ENCODE assay signal across 8 mouse cellular contexts in the genomic region with DNA sequence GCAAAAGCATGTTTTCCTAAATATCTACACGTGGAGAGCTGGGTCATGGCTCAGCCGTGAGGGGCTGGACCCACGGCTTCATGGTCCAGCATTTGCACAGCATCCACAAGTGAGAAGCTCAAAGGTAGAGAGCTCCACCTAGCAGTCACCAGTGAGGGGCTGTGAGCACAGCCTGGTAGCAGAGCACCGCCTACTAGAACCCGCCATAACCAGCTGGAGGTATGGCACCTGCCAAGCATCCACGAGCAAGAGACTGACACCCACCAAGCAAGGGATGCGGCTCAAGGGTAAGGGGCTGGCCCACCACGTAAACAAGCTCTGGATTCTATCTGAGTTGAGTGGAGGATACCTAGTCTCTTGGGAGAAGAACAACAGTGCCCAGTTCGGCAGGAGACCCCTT. TPM values are rescaled to one million over a fixed set of nuclear protein-coding genes. Genes with fewer than 3 reads are reported as not detected.
DNase-seq lines count a peak whose midpoint lies in the region; ATAC-seq and TF ChIP-seq lines count a peak whose summit lies in the region.

No protein-coding gene starts in this region.

- no peak for TF ChIP-seq CTCF in thymus, adult 2 months (IDR thresholded peaks at IDR 0.05; ENCODE audit: borderline replicate concordance, control insufficient read depth, extremely low read depth, insufficient read depth, low read length, poor library complexity)
- no peak for TF ChIP-seq CTCF in olfactory bulb, adult 2 months (IDR thresholded peaks at IDR 0.05; ENCODE audit: insufficient read depth, low read depth, low read length)

- TF ChIP-seq POLR2A in thymus, adult 2 months (IDR thresholded peaks at IDR 0.05; ENCODE audit: control insufficient read depth, extremely low read depth, insufficient read depth, low read length, poor library complexity), result no peak
- TF ChIP-seq POLR2A in olfactory bulb, adult 2 months (IDR thresholded peaks at IDR 0.05; ENCODE audit: insufficient read depth, low read depth, low read length), result no peak

- peak overlapping the region; percentile 84 for H3K4me2 ChIP-seq in forebrain, embryonic 11.5 days (ENCODE audit: low read depth, low read length, severe bottlenecking)

- H3K9ac ChIP-seq in forebrain, embryonic 11.5 days (ENCODE audit: low read length), result peak overlapping the region; percentile 83

- H3K4me3 ChIP-seq in thymus, adult 2 months (ENCODE audit: control insufficient read depth, insufficient read depth, low read length), result no peak overlapping the region
- peak overlapping the region; percentile 85 for H3K4me3 ChIP-seq in forebrain, embryonic 11.5 days (ENCODE audit: low read depth, low read length)
- peak overlapping the region; percentile 75 for H3K4me3 ChIP-seq in olfactory bulb, adult 2 months (ENCODE audit: insufficient read depth, low read depth, low read length)

- no peaks in the 10 kb centered on the region for H3K36me3 ChIP-seq in thymus, adult 2 months (ENCODE audit: control insufficient read depth, insufficient read depth, low read length)
- peaks cover 7% of the 10 kb centered on the region; the same call in 1 of the 2 replicates for H3K36me3 ChIP-seq in forebrain, embryonic 11.5 days (ENCODE audit: control insufficient read depth, insufficient read depth, low read length)

- H3K27ac ChIP-seq in thymus, adult 2 months (ENCODE audit: control insufficient read depth, insufficient read depth, low read length), result no peak overlapping the region
- H3K27ac ChIP-seq in forebrain, embryonic 11.5 days (ENCODE audit: low read depth, low read length), result no peak overlapping the region
- no peak overlapping the region for H3K27ac ChIP-seq in olfactory bulb, adult 2 months (ENCODE audit: insufficient read depth, low read depth, low read length)

- no peaks in the 10 kb centered on the region for H3K27me3 ChIP-seq in thymus, adult 2 months (ENCODE audit: control insufficient read depth, insufficient read depth, low read length)
- no peaks in the 10 kb centered on the region for H3K27me3 ChIP-seq in forebrain, embryonic 11.5 days (ENCODE audit: control insufficient read depth, insufficient read depth, low read length)

- no peak for ATAC-seq in forebrain, embryonic 11.5 days (replicated peaks; ENCODE audit: low FRiP score)

- DNase-seq in thymus, adult 2 months, result peak; percentile 40
- no peak for DNase-seq in thymus, postnatal 0 days (ENCODE audit: low spot score)
- DNase-seq in forebrain, embryonic 11.5 days (ENCODE audit: low spot score), result no peak
- DNase-seq in kidney, postnatal 25 days, result peak; percentile 36 to 78
- no peak for DNase-seq in right cerebral cortex, postnatal 10 days (ENCODE audit: low spot score in 2 of 2)
- no peak for DNase-seq in retina, postnatal 1 day
- DNase-seq in embryo, embryonic 11 days, result no peak

- H3K4me1 ChIP-seq in thymus, adult 2 months (replicated peaks; ENCODE audit: control insufficient read depth, insufficient read depth, low read length), result peaks cover 17% of the 10 kb centered on the region
- H3K4me1 ChIP-seq in forebrain, embryonic 11.5 days (replicated peaks; ENCODE audit: control insufficient read depth, insufficient read depth, low read length), result peaks cover 12% of the 10 kb centered on the region
- H3K4me1 ChIP-seq in olfactory bulb, adult 2 months (ENCODE audit: control insufficient read depth, insufficient read depth, low read length), result peaks cover 20% of the 10 kb centered on the region

- no peaks in the 10 kb centered on the region for H3K9me3 ChIP-seq in forebrain, embryonic 11.5 days (ENCODE audit: control insufficient read depth, low read length)

- 79% methylated on average over 9 of the region's 9 CpGs for WGBS in thymus, adult 2 months
- 84% methylated on average over 9 of the region's 9 CpGs for WGBS in forebrain, embryonic 11.5 days
- 70% methylated on average over 9 of the region's 9 CpGs for WGBS in olfactory bulb, adult 2 months

RNA-seq across cellular contexts. Expression of gene Bax, which starts 1.1 kb away (rescaled TPM):
- polyA plus RNA-seq in thymus, adult 2 months (2012; rRNA removed), result 165 and 184 TPM in 2 replicates
- polyA plus RNA-seq in thymus, postnatal 0 days (2015; fragmentation: Nextera tagmentation; extraction: Ambion mirVana), result 177 and 178 TPM in 2 replicates
- polyA plus RNA-seq in forebrain, embryonic 11.5 days (2014; fragmentation: Nextera tagmentation; extraction: Ambion mirVana), result 192 and 202 TPM in 2 replicates
- polyA plus RNA-seq in olfactory bulb, adult 2 months (2012; ENCODE audit: insufficient read depth, insufficient read length, low replicate concordance, missing spikeins), result not detected in 2 replicates

RNA-seq across cellular contexts. Expression of gene Ftl1, which starts 5.9 kb away (rescaled TPM):
- 2,491 and 2,656 TPM in 2 replicates for polyA plus RNA-seq in thymus, adult 2 months (2012; rRNA removed)
- polyA plus RNA-seq in thymus, postnatal 0 days (2015; fragmentation: Nextera tagmentation; extraction: Ambion mirVana), result 3,702 and 3,772 TPM in 2 replicates
- 4,947 and 5,145 TPM in 2 replicates for polyA plus RNA-seq in forebrain, embryonic 11.5 days (2014; fragmentation: Nextera tagmentation; extraction: Ambion mirVana)
- 553 and 835 TPM in 2 replicates for polyA plus RNA-seq in olfactory bulb, adult 2 months (2012; ENCODE audit: insufficient read depth, insufficient read length, low replicate concordance, missing spikeins)

RNA-seq across cellular contexts. Expression of gene Tulp2, which starts 16.1 kb away (rescaled TPM):
- polyA plus RNA-seq in thymus, adult 2 months (2012; rRNA removed), result 2.5 and 3.0 TPM in 2 replicates
- 2.6 and 2.8 TPM in 2 replicates for polyA plus RNA-seq in thymus, postnatal 0 days (2015; fragmentation: Nextera tagmentation; extraction: Ambion mirVana)
- 0.13 and 0.29 TPM in 2 replicates for polyA plus RNA-seq in forebrain, embryonic 11.5 days (2014; fragmentation: Nextera tagmentation; extraction: Ambion mirVana)
- not detected in 2 replicates for polyA plus RNA-seq in olfactory bulb, adult 2 months (2012; ENCODE audit: insufficient read depth, insufficient read length, low replicate concordance, missing spikeins)

RNA-seq across cellular contexts. Expression of gene Gm45808, which starts 21.1 kb away (rescaled TPM):
- polyA plus RNA-seq in thymus, adult 2 months (2012; rRNA removed), result not detected in 2 replicates
- not detected in 2 replicates for polyA plus RNA-seq in thymus, postnatal 0 days (2015; fragmentation: Nextera tagmentation; extraction: Ambion mirVana)
- not detected in 2 replicates for polyA plus RNA-seq in forebrain, embryonic 11.5 days (2014; fragmentation: Nextera tagmentation; extraction: Ambion mirVana)
- polyA plus RNA-seq in olfactory bulb, adult 2 months (2012; ENCODE audit: insufficient read depth, insufficient read length, low replicate concordance, missing spikeins), result not detected in 2 replicates

RNA-seq across cellular contexts. Expression of gene Dhdh, which starts 23.1 kb away (rescaled TPM):
- 2.3 and 2.4 TPM in 2 replicates for polyA plus RNA-seq in thymus, adult 2 months (2012; rRNA removed)
- polyA plus RNA-seq in thymus, postnatal 0 days (2015; fragmentation: Nextera tagmentation; extraction: Ambion mirVana), result 1.1 and 1.5 TPM in 2 replicates
- 4.3 and 4.6 TPM in 2 replicates for polyA plus RNA-seq in forebrain, embryonic 11.5 days (2014; fragmentation: Nextera tagmentation; extraction: Ambion mirVana)
- polyA plus RNA-seq in olfactory bulb, adult 2 months (2012; ENCODE audit: insufficient read depth, insufficient read length, low replicate concordance, missing spikeins), result not detected in 2 replicates

Comparison
In these comparisons a context has a peak if more than half of its experiments do, and no peak if none do; other contexts are left out.
1. DNase-seq: peak in thymus, adult 2 months (single experiment) and kidney, postnatal 25 days (2 of 2); none in thymus, postnatal 0 days (single experiment), forebrain, embryonic 11.5 days (single experiment), right cerebral cortex, postnatal 10 days (0 of 2), retina, postnatal 1 day (single experiment) and embryo, embryonic 11 days (single experiment).
2. RNA of gene Bax, which starts 1.1 kb away (polyA plus RNA-seq): 192 to 202 TPM in forebrain, embryonic 11.5 days, 165 to 184 TPM in thymus, adult 2 months and 177 to 178 TPM in thymus, postnatal 0 days; not detected in olfactory bulb, adult 2 months; every median in the first group is over 100 times any median in the second.